Mouse (Mus musculus) cerebellum, adult 2 months (tissue): ENCODE measurements around the gene Adamts16. TPM values are rescaled to one million over a fixed set of nuclear protein-coding genes. Genes with fewer than 3 reads are reported as not detected.

Experiments used
- DNase-seq, 2 experiments: peaks; one replicate each; pipeline ENCODE4 v3.0.0; 2021
- H3K27ac ChIP-seq: fragments of 200-500 bp; 2 replicates; pipeline ENCODE4 v1.5.1; 2012; ENCODE audit warnings: low read length, control low read depth, inconsistent platforms; ENCODE audit not compliant: insufficient read depth
- H3K27me3 ChIP-seq: fragments of 200-500 bp; 2 replicates; pipeline ENCODE4 v1.6.1; 2012; ENCODE audit warnings: inconsistent platforms, mild to moderate bottlenecking, low read length, moderate library complexity; ENCODE audit not compliant: control insufficient read depth, insufficient read depth
- H3K4me1 ChIP-seq: fragments of 200-500 bp; 2 replicates; pipeline ENCODE4 v1.6.1; 2011; ENCODE audit warnings: low read length; ENCODE audit not compliant: control insufficient read depth, insufficient read depth
- H3K4me3 ChIP-seq: fragments of 200-500 bp; replicated peaks from 2 replicates; pipeline ENCODE3; 2011; ENCODE audit warnings: mild to moderate bottlenecking, low read depth, low read length, control low read depth; ENCODE audit not compliant: insufficient read depth
- CTCF ChIP-seq: fragments of 200-500 bp; IDR thresholded peaks from 2 replicates; pipeline ENCODE4 v1.5.1; 2011; ENCODE audit warnings: low read depth, mild to moderate bottlenecking, control low read depth, low read length, moderate library complexity, borderline replicate concordance; ENCODE audit not compliant: insufficient read depth
- POLR2A ChIP-seq: fragments of 200-500 bp; IDR thresholded peaks from 2 replicates; pipeline ENCODE4 v1.6.1; 2011; ENCODE audit warnings: low read length, control low read depth, borderline replicate concordance; ENCODE audit not compliant: insufficient read depth
- WGBS: fragments of 180-500 bp; shearing (Covaris S2); methylation state at CpG from one replicate; pipeline ENCODE4 v1.1.7; 2018; 5-methylcytosine and 5-hydroxymethylcytosine counted together
- polyA plus RNA-seq: library from polyadenylated mRNA; depleted of rRNA; stranded (reverse); fragments of >200 nt; gene quantifications from 2 replicates; pipeline ENCODE4 v1.2.3, GENCODE M21; 2012

Adamts16 gene
- polyA plus RNA-seq, 1 experiment: 6.2 TPM

DNA sequence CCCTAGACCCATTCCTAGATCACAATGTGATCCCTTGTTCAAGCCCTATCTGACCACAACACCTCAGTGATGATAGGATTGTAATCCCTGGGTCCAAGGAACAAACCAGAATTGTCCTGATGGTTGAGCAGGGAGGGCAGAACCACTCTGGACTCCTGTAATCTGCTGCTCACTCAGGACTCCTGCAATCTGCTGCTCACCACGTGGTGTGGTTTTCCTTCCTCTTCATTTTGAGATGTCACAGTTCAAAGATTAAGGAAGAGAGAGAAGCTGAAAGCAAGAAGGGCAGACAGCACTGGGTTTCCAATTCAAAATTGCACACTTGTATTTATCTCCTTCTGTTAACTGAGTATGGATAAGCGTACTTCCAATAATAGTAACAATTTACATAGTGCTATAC is 5.3 kb upstream of the Adamts16 start:
- WGBS: 72% methylated on average over 2 of the region's 2 CpGs
- Histone ChIP-seq H3K27ac (no peak overlapping the region), H3K27me3 (no peaks in the 10 kb centered on the region), H3K4me3 (no peak overlapping the region), H3K4me1 (no peaks in the 10 kb centered on the region)
- TF ChIP-seq CTCF (no peak), POLR2A (no peak)
- DNase-seq: no peak

DNA sequence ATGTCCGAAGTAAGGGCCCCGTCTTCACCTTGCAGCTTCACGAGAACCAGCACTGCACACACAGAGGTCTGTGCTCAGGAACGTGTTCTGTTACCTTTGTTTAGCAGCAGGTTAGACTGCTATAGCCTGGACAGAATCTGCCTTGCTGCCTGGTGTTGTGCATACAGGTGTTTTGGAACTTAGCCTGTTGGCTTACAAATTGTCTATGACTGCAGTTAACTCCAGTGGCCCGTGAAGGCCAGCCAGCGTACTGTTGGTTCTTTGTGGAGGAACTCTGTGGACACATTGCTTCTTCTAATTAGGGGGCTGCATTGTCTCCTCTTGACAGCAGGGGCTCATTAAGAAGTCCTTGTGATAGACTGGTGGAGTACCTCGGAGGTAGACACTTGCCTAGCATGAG is 3.9 kb upstream of the Adamts16 start:
- H3K27me3 ChIP-seq: no peaks in the 10 kb centered on the region
- no peak for DNase-seq
- TF ChIP-seq POLR2A (no peak), CTCF (no peak)
- no peak overlapping the region for H3K4me3 ChIP-seq
- H3K4me1 ChIP-seq: no peaks in the 10 kb centered on the region
- WGBS: 79% methylated on average over 7 of the region's 7 CpGs
- H3K27ac ChIP-seq: no peak overlapping the region

DNA sequence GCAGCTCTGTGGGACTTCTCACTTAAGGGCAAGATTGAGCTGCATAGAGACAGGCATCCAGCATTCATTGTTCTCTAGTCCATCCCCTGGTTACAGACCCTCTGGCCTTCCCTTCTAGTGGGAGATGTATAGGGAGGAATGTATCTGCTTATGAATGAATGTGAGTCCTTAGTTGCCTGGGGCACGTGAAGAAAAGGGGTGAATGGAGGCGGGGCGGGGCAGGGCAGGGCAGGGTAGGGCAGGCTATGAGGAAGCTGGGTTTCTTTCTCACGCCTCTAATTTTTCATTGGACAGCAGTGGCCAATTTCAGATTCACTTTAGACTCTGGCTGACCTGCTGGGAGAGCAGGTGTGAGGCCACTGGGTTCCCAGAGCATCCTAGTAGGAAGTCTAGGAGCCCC is 515 bp upstream of the Adamts16 start:
- peak overlapping the region; percentile 39 for H3K4me3 ChIP-seq
- 49% methylated on average over 4 of the region's 4 CpGs for WGBS
- H3K4me1 ChIP-seq: no peaks in the 10 kb centered on the region
- DNase-seq: no peak
- TF ChIP-seq CTCF: no peak
- no peak for TF ChIP-seq POLR2A
- H3K27ac ChIP-seq: no peak overlapping the region
- no peaks in the 10 kb centered on the region for H3K27me3 ChIP-seq

DNA sequence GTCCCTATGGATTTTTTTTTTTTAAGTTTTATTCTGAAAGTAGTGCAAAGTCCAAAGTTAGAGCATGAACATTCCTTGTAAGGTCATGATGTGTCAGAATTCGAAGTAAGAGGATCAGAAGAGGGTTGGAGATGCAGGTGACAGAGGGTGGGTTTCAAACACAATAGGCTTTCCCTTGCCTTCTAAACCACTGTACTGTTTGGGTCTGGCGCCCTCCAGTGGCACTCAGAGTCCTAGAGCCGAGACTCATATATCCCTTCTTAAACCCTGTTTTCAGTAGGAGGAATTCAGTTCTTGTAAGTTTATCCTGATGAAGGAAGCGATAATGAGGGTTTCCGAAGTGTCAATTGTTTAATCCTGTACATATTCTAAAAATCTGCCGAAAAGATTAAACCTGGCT is 1.4 kb downstream of the Adamts16 start:
- H3K4me1 ChIP-seq: no peaks in the 10 kb centered on the region
- no peak overlapping the region for H3K4me3 ChIP-seq
- 6% methylated on average over 6 of the region's 6 CpGs for WGBS
- no peaks in the 10 kb centered on the region for H3K27me3 ChIP-seq
- DNase-seq: peak; percentile 59 to 68
- TF ChIP-seq POLR2A (no peak), CTCF (peak; percentile 88)
- no peak overlapping the region for H3K27ac ChIP-seq

DNA sequence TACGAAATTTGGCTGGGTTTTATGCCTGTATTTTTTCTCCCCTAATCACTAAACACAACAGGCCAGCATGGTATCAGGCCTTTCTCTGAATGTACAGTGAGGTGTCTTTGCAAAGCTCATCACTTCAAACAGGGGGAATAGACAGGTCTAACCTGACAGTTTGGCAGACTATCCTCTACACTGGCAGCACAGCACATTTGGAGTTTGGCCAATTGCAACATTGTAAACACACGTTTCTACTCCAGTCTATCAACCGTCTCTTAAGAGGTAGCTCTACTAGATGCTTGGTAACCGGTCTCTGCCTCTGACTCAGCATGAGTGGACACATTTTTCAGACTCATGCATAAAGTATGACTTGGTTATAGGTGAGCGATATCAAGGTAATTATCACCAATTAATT is 4.0 kb downstream of the Adamts16 start:
- Histone ChIP-seq H3K27ac (no peak overlapping the region), H3K4me1 (no peaks in the 10 kb centered on the region), H3K27me3 (no peaks in the 10 kb centered on the region; the same call in 1 of the 2 replicates), H3K4me3 (no peak overlapping the region)
- 40% methylated on average over 5 of the region's 5 CpGs for WGBS
- TF ChIP-seq POLR2A (no peak), CTCF (no peak)
- no peak for DNase-seq

DNA sequence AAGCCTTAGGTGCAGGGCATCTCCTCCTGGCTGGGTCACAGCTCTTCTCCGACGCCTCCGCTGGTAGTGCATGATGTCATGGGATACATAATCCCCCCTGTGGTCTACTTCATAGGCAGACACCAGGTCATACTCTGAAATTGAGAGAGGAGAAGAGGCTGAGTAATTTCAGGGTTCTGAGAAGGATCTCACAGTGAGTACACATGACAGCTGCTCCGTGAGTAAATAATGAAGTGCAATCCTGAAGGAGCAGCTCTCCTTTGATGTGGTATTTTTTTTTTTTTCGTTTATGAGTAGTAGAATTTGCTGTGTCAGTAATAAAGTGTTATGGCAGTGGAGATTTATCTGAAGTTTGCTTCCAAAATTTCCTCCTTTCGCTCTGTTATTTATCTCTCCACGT is 5.4 kb downstream of the Adamts16 start:
- no peak for DNase-seq
- no peak for TF ChIP-seq CTCF
- TF ChIP-seq POLR2A: no peak
- Histone ChIP-seq H3K4me3 (no peak overlapping the region), H3K27ac (no peak overlapping the region), H3K4me1 (no peaks in the 10 kb centered on the region), H3K27me3 (no peaks in the 10 kb centered on the region; the same call in 1 of the 2 replicates)
- WGBS: 74% methylated on average over 7 of the region's 7 CpGs

DNA sequence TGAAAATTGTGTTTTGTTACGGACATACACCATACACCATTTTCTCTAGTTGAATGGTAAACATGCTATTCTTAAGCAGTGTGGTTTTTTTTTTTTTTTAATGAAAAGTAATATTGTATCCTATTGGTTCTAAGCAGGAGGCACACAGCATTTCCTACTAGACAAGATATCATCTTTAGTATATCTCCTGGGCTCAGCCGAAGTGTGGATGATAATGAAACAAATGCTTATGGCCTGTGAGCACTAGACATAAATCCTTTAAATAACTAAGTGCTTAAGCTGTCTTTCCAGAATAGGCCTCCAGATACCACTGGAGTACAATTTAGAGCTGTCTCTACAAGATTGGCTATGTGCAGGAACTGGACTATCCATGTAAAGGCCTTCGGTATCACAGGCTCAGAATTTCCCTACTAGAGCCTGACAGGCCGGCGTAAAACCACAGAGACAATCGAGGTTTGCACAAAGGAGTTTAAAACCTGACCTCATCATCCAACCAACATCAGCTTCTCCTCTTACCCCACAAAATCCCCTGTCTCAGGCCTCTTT is 8.9 kb downstream of the Adamts16 start:
- H3K27ac ChIP-seq: no peak overlapping the region
- H3K27me3 ChIP-seq: no peaks in the 10 kb centered on the region; the same call in 1 of the 2 replicates
- no peak for DNase-seq
- 87% methylated on average over 6 of the region's 6 CpGs for WGBS
- TF ChIP-seq CTCF (no peak), POLR2A (no peak)
- no peaks in the 10 kb centered on the region for H3K4me1 ChIP-seq
- no peak overlapping the region for H3K4me3 ChIP-seq

DNA sequence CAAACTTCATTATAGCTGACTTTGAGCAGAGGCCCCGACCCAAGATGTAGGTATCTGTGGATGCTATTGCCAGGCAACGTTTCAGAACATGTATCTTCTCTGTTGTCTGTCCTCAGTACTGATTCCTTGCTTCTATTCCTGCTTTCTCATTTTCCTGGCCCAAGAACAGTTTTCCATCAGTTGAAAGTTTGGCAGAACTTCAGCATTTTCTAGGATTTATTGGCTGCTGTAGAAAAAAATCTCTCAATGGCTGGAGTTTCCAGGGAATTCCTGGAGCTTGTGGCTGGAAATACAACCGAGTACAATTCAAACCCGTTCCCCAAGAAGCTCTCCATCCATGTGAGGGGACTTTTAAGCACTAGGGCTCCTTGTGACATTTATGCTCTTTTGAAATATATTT is 10.6 kb downstream of the Adamts16 start:
- no peak for TF ChIP-seq CTCF
- no peak for TF ChIP-seq POLR2A
- Histone ChIP-seq H3K4me3 (no peak overlapping the region), H3K27ac (no peak overlapping the region), H3K27me3 (no peaks in the 10 kb centered on the region; the same call in 1 of the 2 replicates), H3K4me1 (no peaks in the 10 kb centered on the region)
- WGBS: 23% methylated on average over 4 of the region's 4 CpGs
- peak in 1 of 2 experiments; percentile 10 for DNase-seq

DNA sequence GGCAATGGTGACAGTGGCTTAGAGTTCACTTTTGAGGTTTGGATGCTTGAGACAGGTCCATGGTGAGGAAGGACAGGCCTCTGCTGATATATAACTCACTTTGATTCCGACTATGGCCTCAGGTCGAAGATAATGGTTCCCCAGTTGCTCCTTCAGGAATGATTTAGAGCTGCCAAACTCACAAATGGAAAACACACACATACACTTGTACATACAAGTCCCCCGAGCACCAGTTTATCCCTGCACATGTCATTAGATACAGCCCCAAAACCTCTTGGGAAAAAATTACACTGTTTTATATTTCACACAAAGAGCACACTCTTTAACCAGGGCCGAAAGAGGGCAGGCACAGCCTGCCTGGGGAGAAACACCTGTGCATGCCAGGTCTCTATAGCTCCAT is 14.1 kb downstream of the Adamts16 start:
- no peak overlapping the region for H3K4me3 ChIP-seq
- no peaks in the 10 kb centered on the region for H3K27me3 ChIP-seq
- TF ChIP-seq POLR2A (no peak), CTCF (no peak)
- 78% methylated on average over 4 of the region's 4 CpGs for WGBS
- H3K27ac ChIP-seq: no peak overlapping the region
- DNase-seq: no peak
- H3K4me1 ChIP-seq: no peaks in the 10 kb centered on the region
